Mouse (Mus musculus): ENCODE results near the gene Pitpnc1.
"Not testable (repeated sequence)": the region's sequence is repeated elsewhere in the genome, so short reads cannot be mapped to it uniquely, and the experiment has no call there.

Pitpnc1 gene

GRCm38 (mm10) chr11:107470521-107471041 is at the start of gene Pitpnc1:
TSS of gene Pitpnc1 (minus strand) at chr11:107470699.
- DNase-seq (ENCODE audit: low spot score in 2 of 2), result peak; percentile 93 to 94

DNA sequence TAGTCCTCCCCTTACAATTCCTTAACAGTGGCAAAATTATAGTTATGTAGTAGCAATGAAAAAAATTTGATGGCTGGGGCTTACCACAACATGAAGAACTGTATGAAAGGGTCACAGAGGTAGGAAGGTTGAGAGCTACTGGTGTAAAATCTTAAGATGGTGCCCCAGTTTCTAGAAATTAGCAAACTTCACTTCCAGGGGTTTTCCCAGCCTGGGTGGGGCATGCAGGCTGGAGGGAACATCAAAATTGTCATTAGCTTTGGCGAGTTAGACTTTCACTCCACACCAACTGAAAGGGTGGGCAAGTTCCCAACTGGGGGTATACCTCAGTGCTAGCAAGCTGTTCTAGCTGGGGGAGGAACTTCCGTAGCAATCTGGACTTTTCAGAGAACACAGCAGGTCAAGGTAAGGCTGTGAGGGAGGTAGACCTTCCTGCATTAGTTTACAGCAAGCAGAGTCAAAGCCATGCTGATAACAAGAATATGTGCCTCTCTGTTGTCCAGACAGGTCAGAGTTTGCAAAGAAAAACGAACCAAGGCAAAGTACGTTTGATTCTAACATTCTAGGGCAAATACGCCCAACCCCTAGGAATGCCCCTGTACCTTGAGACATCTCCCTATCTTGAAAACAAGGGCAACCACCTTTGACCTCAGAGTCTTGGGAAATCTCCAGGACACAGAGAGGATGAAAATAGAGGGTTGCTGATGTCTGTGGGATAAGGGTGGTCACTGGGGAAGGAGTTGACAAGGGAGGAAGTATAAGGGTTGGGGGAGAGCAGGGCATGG is 48.3 kb upstream of the Pitpnc1 start:
- no peak for DNase-seq (ENCODE audit: low spot score in 2 of 2)

DNA sequence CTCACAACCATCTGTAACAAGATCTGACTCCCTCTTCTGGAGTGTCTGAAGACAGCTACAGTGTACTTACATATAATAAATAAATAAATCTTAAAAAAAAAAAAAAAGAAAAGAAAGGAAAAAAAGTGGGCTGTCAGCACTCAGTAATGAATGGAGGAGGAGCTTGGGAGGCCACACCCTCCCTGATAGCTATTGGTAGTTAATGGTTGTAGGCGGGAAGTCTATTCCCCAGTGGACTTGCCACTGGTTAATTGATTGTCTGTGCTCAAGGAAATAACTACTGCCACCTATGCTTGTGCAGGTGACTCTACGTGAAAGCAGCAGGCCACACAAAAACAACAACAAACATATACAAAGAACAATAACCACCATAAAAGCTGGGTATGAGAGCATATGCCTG is 45.9 kb upstream of the Pitpnc1 start:
- no peak for DNase-seq (ENCODE audit: low spot score in 2 of 2)

DNA sequence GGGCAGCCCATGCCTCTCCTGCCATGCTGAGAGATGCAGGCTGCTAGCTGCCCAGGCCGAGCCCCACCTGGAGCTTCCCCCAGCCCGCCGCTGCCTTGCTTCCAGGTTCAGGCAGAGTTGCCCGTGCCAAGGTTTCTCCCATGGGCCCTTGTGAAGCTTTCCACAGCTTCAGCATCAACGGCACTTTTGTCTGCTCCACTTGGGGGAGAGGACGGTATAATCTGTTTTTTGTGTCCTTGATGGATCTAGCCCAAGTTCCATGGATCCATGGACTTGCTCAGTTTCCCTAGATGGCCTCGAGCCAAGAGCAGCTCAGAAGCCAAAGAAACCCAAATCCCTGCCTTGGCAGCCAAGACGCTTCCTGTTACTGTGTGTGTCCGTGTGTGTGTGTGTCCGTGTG is 42.5 kb upstream of the Pitpnc1 start:
- DNase-seq (ENCODE audit: low spot score in 2 of 2), result peak; percentile 57 to 68

- peak; percentile 74 to 82 for DNase-seq (ENCODE audit: low spot score in 2 of 2)
Measured at GRCm38 (mm10) chr11:107511954-107512353, 41.5 kb upstream of the Pitpnc1 start.

GRCm38 (mm10) chr11:107510362-107511269 is 40.1 kb upstream of the Pitpnc1 start:
- peak in 1 of 2 experiments; percentile 25 for DNase-seq (ENCODE audit: low spot score in 2 of 2)

DNA sequence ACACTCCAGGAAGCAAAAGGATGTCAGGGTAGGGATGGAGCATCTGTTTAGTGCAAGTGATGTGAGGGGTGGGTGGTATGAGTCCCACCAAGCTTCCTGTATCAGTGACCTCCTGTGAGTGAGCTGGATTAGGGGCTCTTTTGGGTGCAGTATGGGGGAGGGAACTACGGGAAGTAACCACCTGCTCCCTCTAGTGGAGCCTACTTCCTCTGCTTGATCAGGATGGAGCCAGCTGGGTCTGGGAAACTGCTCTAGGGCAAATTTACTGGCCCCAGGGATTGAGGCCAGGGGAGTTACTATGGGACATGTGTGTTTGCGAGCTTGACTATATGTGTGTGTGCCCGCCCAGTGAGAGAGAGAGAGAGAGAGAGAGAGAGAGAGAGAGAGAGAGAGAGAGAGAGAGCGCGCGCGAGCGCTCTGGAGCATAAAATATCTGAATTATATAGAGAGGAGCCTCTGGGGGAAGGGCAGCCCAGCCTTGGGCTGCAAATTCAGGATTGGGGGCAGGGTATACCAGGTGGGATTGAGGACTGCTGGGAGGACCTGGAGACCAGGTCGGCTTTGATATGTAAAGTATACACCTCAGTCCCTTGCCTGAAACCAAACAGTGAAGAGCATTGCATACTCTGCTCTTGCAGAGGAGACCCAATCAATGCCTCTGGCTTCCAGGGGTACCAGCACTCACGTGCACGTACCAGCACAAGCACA is 39.3 kb upstream of the Pitpnc1 start:
- peak in 1 of 2 experiments; percentile 27 for DNase-seq (ENCODE audit: low spot score in 2 of 2)

GRCm38 (mm10) chr11:107506260-107506659 is 35.8 kb upstream of the Pitpnc1 start:
- no peak for DNase-seq (ENCODE audit: low spot score in 2 of 2)

DNA sequence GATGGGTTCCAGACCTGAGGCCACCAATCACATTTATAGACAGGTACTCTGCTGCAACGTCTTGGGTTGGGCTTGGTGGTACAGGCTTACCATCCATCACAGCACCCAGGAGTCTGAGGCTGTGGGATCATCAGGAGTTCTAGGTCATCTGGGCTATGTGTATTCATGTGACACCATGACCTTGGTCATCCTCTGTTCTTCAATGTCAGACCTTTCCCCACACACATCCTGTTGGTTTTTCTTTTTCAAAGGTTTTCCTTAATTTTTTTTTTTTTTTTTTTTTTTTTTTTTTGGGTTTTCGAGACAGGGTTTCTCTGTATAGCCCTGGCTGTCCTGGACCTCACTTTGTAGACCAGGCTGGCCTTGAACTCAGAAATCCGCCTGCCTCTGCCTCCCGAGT is 33.9 kb upstream of the Pitpnc1 start:
- DNase-seq (ENCODE audit: low spot score in 2 of 2), result not testable (repeated sequence)

GRCm38 (mm10) chr11:107502801-107503200 is 32.3 kb upstream of the Pitpnc1 start:
- DNase-seq (ENCODE audit: low spot score in 2 of 2), result no peak

DNA sequence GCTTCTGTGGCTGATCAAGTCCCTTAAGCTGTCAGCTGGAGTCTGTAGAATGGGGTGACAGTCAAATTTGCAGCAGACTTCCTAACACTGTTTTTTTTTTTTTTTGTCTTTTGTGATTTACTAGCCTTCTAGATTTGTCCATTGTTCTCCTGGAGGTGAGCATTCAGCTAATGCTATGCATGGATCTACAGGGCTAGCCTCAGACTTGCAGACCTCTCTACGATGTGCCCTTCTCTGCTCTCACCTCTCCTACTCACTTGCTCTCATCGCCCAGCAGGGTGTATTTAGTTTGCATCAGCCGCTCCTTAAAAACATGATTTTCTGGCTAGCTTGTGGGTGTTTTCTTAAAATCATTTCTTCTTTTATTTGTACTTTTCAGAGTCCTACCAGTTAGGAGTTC is 13.8 kb upstream of the Pitpnc1 start:
- no peak for DNase-seq (ENCODE audit: low spot score in 2 of 2)

- no peak for DNase-seq (ENCODE audit: low spot score in 2 of 2)
Measured at GRCm38 (mm10) chr11:107479862-107480203, 9.3 kb upstream of the Pitpnc1 start.

- DNase-seq (ENCODE audit: low spot score in 2 of 2), result peak; percentile 96 to 97
Measured at GRCm38 (mm10) chr11:107479053-107479861, 8.8 kb upstream of the Pitpnc1 start, which contains the start of gene Psmd12. TSS of gene Psmd12 (plus strand) at chr11:107479484.

GRCm38 (mm10) chr11:107473137-107473820 is 2.8 kb upstream of the Pitpnc1 start:
- DNase-seq (ENCODE audit: low spot score in 2 of 2), result peak; percentile 52 to 61

GRCm38 (mm10) chr11:107472304-107472703 is 1.8 kb upstream of the Pitpnc1 start:
- no peak for DNase-seq (ENCODE audit: low spot score in 2 of 2)

- no peak for DNase-seq (ENCODE audit: low spot score in 2 of 2)
Measured at GRCm38 (mm10) chr11:107471071-107471720, 697 bp upstream of the Pitpnc1 start.

- peak; percentile 73 to 75 for DNase-seq (ENCODE audit: low spot score in 2 of 2)
Measured at GRCm38 (mm10) chr11:107469523-107470371, 752 bp downstream of the Pitpnc1 start.

GRCm38 (mm10) chr11:107469031-107469522 is 1.4 kb downstream of the Pitpnc1 start:
- DNase-seq (ENCODE audit: low spot score in 2 of 2), result peak; percentile 84 to 88
